Mouse (Mus musculus): ENCODE measurements around the gene Plekha4. TPM values are rescaled to one million over a fixed set of nuclear protein-coding genes. Genes with fewer than 3 reads are reported as not detected.

Plekha4 gene
- total and polyA plus RNA-seq, 3 experiments: 0.12 to 0.65 TPM; not detected in 1

- Histone ChIP-seq H3K79me2 (ENCODE audit: control insufficient read depth, insufficient read depth, low read length, poor library complexity) (no peaks in the 10 kb centered on the region), H3K4me1 (ENCODE audit: control insufficient read depth in 1 of 2, insufficient read depth in 2 of 2, low read length in 2 of 2) (peaks cover 8 to 31% of the 10 kb centered on the region in 2 experiments), H3K9ac (ENCODE audit: control insufficient read depth, low read depth, low read length, poor library complexity, severe bottlenecking) (no peak overlapping the region), H3K27me3 (ENCODE audit: control insufficient read depth in 1 of 2, insufficient read depth in 2 of 2, low read length in 2 of 2) (no peaks in the 10 kb centered on the region), H3K27ac (ENCODE audit: control insufficient read depth, low read depth, low read length) (no peak overlapping the region), H3K4me3 (ENCODE audit: control insufficient read depth in 1 of 2, insufficient read depth in 1 of 2, low read depth in 2 of 2, low read length in 2 of 2) (no peak overlapping the region), H3K36me3 (ENCODE audit: control insufficient read depth in 1 of 2, insufficient read depth in 2 of 2, low read length in 2 of 2) (peaks cover 0 to 25% of the 10 kb centered on the region in 2 experiments; a peak in 2 of 4 replicates), H3K9me3 (replicated peaks; ENCODE audit: insufficient read depth, low read length) (no peaks in the 10 kb centered on the region)
- no peak for DNase-seq (ENCODE audit: low read depth, low spot score)
- no peak for TF ChIP-seq NRF1 (IDR thresholded peaks at IDR 0.05; ENCODE audit: insufficient read depth, low read depth, low read length, poor library complexity, severe bottlenecking)
- no peak for TF ChIP-seq CTCF (IDR thresholded peaks at IDR 0.05 in 2 of 3, conservative IDR thresholded peaks at IDR 0.05 in 1 of 3; ENCODE audit: control insufficient read depth in 1 of 3, insufficient read depth in 1 of 3, low read depth in 2 of 3, low read length in 3 of 3, poor library complexity in 1 of 3, severe bottlenecking in 1 of 3)
- no peak for TF ChIP-seq TBP (IDR thresholded peaks at IDR 0.05; ENCODE audit: low read depth, low read length)
- no peak for TF ChIP-seq ELF1 (IDR thresholded peaks at IDR 0.05; ENCODE audit: low read depth, low read length)
- TF ChIP-seq TCF12 (IDR thresholded peaks at IDR 0.05; ENCODE audit: low read depth, low read length): no peak
- no peak for TF ChIP-seq GATA1 (IDR thresholded peaks at IDR 0.05; ENCODE audit: low read depth, low read length)
- no peak for TF ChIP-seq NELFE (IDR thresholded peaks at IDR 0.05; ENCODE audit: low read depth, low read length)
- no peak for TF ChIP-seq KAT2A (conservative IDR thresholded peaks at IDR 0.05; ENCODE audit: low read depth, low read length)
- no peak for TF ChIP-seq ZC3H11A (IDR thresholded peaks at IDR 0.05; ENCODE audit: low read depth, low read length)
- TF ChIP-seq JUND (IDR thresholded peaks at IDR 0.05; ENCODE audit: low read depth, low read length): no peak
- no peak for TF ChIP-seq POLR2A (IDR thresholded peaks at IDR 0.05; ENCODE audit: control insufficient read depth in 1 of 2, insufficient read depth in 1 of 2, low read depth in 1 of 2, low read length in 2 of 2, poor library complexity in 1 of 2)
- no peak for TF ChIP-seq BHLHE40 (IDR thresholded peaks at IDR 0.05; ENCODE audit: borderline replicate concordance, low read depth, low read length)
- TF ChIP-seq CHD1 (IDR thresholded peaks at IDR 0.05; ENCODE audit: low read depth, low read length): no peak
- no peak for TF ChIP-seq ZKSCAN1 (IDR thresholded peaks at IDR 0.05; ENCODE audit: low read depth, low read length)
- no peak for TF ChIP-seq ETS1 (IDR thresholded peaks at IDR 0.05; ENCODE audit: low read depth, low read length)
- no peak for TF ChIP-seq USF2 (IDR thresholded peaks at IDR 0.05; ENCODE audit: borderline replicate concordance in 1 of 2, insufficient read depth in 1 of 2, low read depth in 1 of 2, low read length in 2 of 2)
- no peak for TF ChIP-seq MAX (IDR thresholded peaks at IDR 0.05; ENCODE audit: low read length)
- TF ChIP-seq E2F4 (IDR thresholded peaks at IDR 0.05; ENCODE audit: borderline replicate concordance, low read depth, low read length): no peak
- TF ChIP-seq UBTF (IDR thresholded peaks at IDR 0.05; ENCODE audit: borderline replicate concordance, insufficient read depth, low read depth, low read length): no peak
Observed at GRCm38 (mm10) chr7:45487861-45488292, 38.3 kb upstream of the Plekha4 start.

All from MEL (cell line).